Mouse (Mus musculus) spleen, postnatal 36 days (tissue): ENCODE results near the gene Gnpnat1.
A peak's percentile ranks its signal among the peaks of the same experiment; 100 is the strongest.
"Not testable (repeated sequence)": the region's sequence is repeated elsewhere in the genome, so short reads cannot be mapped to it uniquely, and the experiment has no call there.

Experiments
- DNase-seq, 2 experiments: peaks; one replicate each; pipeline ENCODE4 v3.0.0; 2022; ENCODE audit warnings: low spot score in 2 of 2, mixed read lengths in 1 of 2

Gene Gnpnat1

GRCm38 (mm10) chr14:45404813-45405212 lies at the start of gene Gnpnat1:
Gnpnat1 (minus strand) TSS chr14:45404913.
- DNase-seq: not testable (repeated sequence)

- no peak for DNase-seq
These were observed 49.0 kb upstream of the Gnpnat1 start for GRCm38 (mm10) chr14:45453538-45454233.

- DNase-seq: no peak
These were observed 48.3 kb upstream of the Gnpnat1 start for GRCm38 (mm10) chr14:45452861-45453512.

GRCm38 (mm10) chr14:45452148-45452547 lies 47.4 kb upstream of the Gnpnat1 start:
- DNase-seq: no peak

- DNase-seq: no peak
These were observed 46.4 kb upstream of the Gnpnat1 start for GRCm38 (mm10) chr14:45451090-45451489.

- DNase-seq: no peak
These were observed 42.1 kb upstream of the Gnpnat1 start for GRCm38 (mm10) chr14:45446777-45447176.

- DNase-seq: peak in 1 of 2 experiments; percentile 8
These were observed 40.7 kb upstream of the Gnpnat1 start for GRCm38 (mm10) chr14:45445445-45445844.

- no peak for DNase-seq
These were observed 40.2 kb upstream of the Gnpnat1 start for GRCm38 (mm10) chr14:45444870-45445269.

GRCm38 (mm10) chr14:45442781-45443560 lies 38.3 kb upstream of the Gnpnat1 start:
- DNase-seq: no peak

- no peak for DNase-seq
These were observed 36.6 kb upstream of the Gnpnat1 start for GRCm38 (mm10) chr14:45441291-45441690.

GRCm38 (mm10) chr14:45439387-45439786 lies 34.7 kb upstream of the Gnpnat1 start:
- no peak for DNase-seq

- DNase-seq: no peak
These were observed 34.2 kb upstream of the Gnpnat1 start for GRCm38 (mm10) chr14:45438931-45439275.

GRCm38 (mm10) chr14:45438250-45438930 lies 33.7 kb upstream of the Gnpnat1 start:
- no peak for DNase-seq

GRCm38 (mm10) chr14:45434220-45434619 lies 29.5 kb upstream of the Gnpnat1 start:
- DNase-seq: no peak

GRCm38 (mm10) chr14:45432003-45432402 lies 27.3 kb upstream of the Gnpnat1 start:
- no peak for DNase-seq

- no peak for DNase-seq
These were observed 25.5 kb upstream of the Gnpnat1 start for GRCm38 (mm10) chr14:45430066-45430842.

GRCm38 (mm10) chr14:45423220-45423619 lies 18.5 kb upstream of the Gnpnat1 start:
- peak in 1 of 2 experiments; percentile 9 for DNase-seq

- DNase-seq: no peak
These were observed 17.7 kb upstream of the Gnpnat1 start for GRCm38 (mm10) chr14:45422371-45422770.

- DNase-seq: no peak
These were observed 14.6 kb upstream of the Gnpnat1 start for GRCm38 (mm10) chr14:45419323-45419722.

- no peak for DNase-seq
These were observed 13.8 kb upstream of the Gnpnat1 start for GRCm38 (mm10) chr14:45418553-45418952.

GRCm38 (mm10) chr14:45416265-45416664 lies 11.6 kb upstream of the Gnpnat1 start:
- DNase-seq: no peak
